Mouse (Mus musculus): ENCODE measurements around the gene Tm7sf2. TPM values are rescaled to one million over a fixed set of nuclear protein-coding genes. Genes with fewer than 3 reads are reported as not detected.
A peak's percentile ranks its signal among the peaks of the same experiment; 100 is the strongest.

The Tm7sf2 gene
- total RNA-seq, 1 experiment from 2014 or later: 18.5 TPM

DNA sequence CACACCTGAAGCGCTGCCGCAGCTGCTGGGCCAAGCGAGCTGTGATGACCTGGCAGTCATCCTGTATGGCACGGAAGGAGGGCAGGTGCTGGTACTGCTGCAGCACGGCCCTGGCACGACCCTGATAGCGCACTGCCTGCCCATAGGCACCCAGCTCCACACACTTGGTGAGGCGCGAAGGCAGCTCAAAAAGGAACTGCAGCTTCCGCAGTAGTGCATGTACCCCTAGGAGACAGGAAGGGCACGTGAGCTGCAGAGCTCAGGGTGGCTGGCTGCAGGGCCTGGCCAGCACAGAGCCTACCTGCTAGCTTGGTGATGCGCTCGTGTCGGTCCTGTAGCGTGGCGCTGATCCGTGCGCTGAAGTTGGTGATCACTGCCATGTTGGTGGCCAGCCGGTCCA lies 3.1 kb upstream of the Tm7sf2 start:
- ATAC-seq (replicated peaks; ENCODE audit: insufficient number of reproducible peaks, low FRiP score, low TSS enrichment, poor library complexity, severe bottlenecking): no peak

DNA sequence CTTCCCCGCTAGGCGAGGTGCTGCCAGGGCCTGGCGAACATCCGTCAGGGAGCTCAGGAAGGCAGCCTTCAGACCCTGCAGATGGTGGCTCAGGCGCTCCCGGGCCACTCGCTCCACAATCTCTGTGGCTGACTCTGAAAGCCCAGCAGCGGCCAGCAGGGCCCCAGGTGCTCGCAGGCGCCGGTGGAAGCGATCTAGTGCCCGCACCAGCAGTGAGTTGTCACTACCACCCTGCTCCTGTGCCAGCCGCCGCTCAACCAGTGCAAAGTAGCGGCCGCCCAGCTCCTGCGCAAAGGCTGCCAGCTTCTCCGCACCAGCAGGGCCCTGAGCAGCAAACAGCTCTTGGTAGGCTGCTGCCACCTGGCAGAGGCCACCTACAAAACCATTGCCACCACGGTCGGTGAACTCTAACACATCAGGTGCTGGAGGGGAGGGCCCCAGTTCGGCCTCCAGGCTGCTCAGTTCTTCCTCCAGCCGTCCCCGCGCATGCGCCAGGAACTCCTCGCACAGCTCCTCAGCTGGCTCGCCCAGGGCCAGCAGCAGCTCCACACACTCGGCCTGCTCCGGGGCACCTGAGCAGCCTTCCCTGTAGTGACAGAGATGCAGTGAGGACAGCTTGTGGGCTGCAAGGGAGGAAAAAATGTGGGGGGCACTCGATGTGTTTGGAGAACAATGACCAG lies 2.5 kb upstream of the Tm7sf2 start:
- no peak for ATAC-seq (replicated peaks; ENCODE audit: insufficient number of reproducible peaks, low FRiP score, low TSS enrichment, poor library complexity, severe bottlenecking)

GRCm38 (mm10) chr19:6069851-6070250 lies 1.7 kb upstream of the Tm7sf2 start:
- no peak for ATAC-seq (replicated peaks; ENCODE audit: insufficient number of reproducible peaks, low FRiP score, low TSS enrichment, poor library complexity, severe bottlenecking)

DNA sequence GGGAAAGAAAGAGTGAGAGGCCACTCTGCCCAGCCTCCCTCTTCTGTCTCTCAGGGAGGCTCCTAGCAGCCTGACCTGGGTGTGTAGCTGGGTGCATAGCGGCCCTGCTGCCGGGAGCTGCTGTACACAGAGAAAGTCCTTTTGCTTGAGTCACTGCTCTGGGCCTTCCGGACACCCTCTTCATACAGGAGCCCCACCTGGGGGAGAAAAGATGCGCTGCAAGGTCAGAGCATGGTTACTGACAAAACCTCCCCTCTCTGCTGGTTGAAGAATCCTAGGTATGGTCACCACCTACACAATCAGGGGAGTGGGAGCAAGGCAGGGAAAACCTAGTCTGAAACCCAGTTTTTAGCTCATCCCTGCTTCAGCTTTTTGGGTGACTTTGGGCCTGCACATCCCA lies 778 bp upstream of the Tm7sf2 start:
- ATAC-seq (replicated peaks; ENCODE audit: insufficient number of reproducible peaks, low FRiP score, low TSS enrichment, poor library complexity, severe bottlenecking): no peak

DNA sequence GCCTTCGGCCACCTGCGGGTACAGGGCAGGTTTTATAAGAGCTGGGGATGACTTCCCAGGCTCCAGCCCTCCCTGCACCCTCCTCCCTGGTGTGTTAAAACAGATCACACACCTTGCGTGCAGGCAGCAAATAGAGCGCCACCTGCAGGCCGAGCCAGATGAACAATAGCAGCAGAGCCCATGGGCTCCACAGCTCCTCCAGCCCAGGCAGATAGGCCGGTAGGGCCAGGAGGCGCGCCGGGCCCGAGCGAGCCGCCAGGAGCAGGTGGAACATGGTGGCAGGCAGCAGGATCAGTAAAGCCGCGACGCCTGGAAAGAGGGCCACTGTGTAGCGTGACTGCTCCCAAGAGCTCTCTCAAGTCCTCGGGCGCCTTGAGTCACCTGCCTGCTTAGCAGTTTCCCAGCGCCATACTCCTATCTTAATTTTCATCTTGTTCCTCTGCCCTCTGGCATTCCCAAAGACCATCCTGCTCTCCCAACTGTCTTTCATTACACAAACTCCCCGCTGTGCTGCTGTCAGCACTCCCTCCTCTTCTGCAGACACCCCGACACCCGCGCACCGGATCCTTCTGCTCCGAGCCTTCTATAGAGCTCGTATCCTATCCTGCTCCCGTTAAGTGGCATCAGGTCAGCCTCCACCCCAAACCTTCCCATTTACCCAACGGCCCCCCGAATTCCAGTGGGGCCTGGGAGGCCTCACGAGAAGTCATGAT lies 1.0 kb downstream of the Tm7sf2 start:
- peak; percentile 60 for ATAC-seq (replicated peaks; ENCODE audit: insufficient number of reproducible peaks, low FRiP score, low TSS enrichment, poor library complexity, severe bottlenecking)

GRCm38 (mm10) chr19:6066571-6066970 lies 1.6 kb downstream of the Tm7sf2 start:
- no peak for ATAC-seq (replicated peaks; ENCODE audit: insufficient number of reproducible peaks, low FRiP score, low TSS enrichment, poor library complexity, severe bottlenecking)

DNA sequence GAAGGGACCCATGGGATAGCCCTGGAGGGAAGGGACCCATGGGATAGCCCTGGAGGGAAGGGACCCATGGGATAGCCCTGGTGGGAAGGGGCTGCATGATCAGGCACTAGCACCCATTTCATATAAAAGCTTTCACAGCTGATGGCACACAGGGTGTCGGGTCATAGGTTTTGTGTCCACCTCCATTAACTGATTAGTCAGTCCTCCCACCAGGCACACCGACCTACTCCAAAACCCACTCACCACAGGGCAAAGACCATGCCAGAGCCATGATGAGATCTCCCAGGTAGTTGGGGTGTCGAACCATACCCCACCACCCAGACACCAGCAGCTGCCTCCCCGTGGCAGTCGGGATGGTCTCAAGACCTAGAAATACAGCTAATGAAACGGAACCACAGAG lies 5.1 kb downstream of the Tm7sf2 start:
- no peak for ATAC-seq (replicated peaks; ENCODE audit: insufficient number of reproducible peaks, low FRiP score, low TSS enrichment, poor library complexity, severe bottlenecking)

DNA sequence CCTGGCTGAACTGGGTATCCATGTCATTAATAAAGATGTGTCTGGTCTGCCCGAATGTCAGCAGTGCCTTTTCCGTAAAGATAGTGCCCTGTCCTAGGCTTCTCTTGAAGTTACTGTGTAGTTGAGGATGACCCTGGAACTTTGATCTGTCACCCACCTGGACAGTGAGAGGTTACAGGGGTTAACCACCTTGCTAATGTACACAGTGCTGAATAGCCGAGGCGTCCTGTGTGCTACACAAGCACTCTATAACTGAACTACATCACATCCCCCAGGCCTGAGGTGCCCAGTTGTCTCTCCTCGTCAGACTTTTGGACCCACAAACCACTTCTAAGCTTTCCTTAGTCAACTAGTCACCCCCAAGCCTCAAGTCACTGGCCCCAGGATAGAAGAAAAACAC lies 5.8 kb downstream of the Tm7sf2 start:
- no peak for ATAC-seq (replicated peaks; ENCODE audit: insufficient number of reproducible peaks, low FRiP score, low TSS enrichment, poor library complexity, severe bottlenecking)

DNA sequence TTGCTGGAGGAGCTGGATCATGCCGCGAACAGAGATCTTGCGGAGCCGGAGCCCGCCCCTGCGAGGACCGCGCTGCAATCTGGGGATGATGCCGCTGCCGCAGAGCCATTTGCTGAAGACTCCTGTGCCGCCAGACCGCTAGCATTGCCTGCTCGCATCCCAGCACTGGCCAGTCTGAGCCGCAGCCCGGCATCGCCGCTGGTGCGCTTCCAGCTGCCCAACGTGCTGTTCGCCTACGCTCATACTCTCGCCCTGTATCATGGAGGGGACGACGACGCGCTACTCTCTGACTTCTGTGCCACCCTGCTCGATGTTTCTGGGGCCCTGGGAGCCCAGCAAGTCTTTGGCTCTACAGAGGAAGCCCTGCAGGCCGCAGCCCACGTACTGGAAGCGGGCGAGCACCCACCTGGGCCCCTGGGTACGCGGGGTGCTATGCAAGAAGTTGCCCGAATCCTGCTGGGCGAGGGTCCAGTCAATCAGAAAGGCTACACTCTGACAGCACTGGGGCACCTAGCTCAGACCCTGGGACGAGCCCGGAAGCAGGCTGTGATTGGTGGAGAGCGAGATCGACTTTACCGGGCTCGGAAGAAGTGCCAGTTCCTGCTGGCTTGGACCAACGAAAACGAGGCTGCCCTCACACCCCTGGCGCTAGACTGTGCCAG lies 6.4 kb downstream of the Tm7sf2 start:
- 0 out of 2 replicates have a peak, but pooled peaks have one; percentile 29 for ATAC-seq (replicated peaks; ENCODE audit: insufficient number of reproducible peaks, low FRiP score, low TSS enrichment, poor library complexity, severe bottlenecking)

DNA sequence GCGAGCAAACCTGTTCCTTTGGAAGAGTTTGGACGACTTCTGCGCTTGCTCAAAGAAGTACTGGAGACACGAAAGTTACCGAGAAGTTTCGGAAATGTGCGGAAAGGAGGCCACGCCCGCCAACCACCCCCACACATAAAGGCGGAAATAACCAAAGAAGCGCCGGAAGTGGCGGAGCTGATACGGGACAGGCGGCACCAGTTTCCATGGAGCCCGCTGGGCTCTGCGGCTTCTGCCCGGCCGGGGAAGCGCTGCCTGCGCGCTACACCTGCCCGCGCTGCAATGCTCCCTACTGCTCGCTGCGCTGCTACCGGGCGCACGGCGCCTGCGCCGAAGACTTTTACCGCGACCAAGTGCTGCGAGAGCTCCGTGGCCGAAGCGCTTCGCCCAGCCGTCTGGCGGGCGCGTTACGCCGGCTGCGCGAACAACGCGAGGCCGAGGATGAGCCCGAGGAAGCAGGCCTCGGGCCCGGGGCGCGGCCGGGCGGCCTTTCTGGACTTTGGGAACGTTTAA lies 7.1 kb downstream of the Tm7sf2 start, which contains the start of gene Znhit2:
Znhit2 (plus strand) TSS at position 172 of the 513 bp plus-strand sequence.
- ATAC-seq (replicated peaks; ENCODE audit: insufficient number of reproducible peaks, low FRiP score, low TSS enrichment, poor library complexity, severe bottlenecking): peak; percentile 78

- ATAC-seq (replicated peaks; ENCODE audit: insufficient number of reproducible peaks, low FRiP score, low TSS enrichment, poor library complexity, severe bottlenecking): no peak
These were observed 9.2 kb downstream of the Tm7sf2 start for GRCm38 (mm10) chr19:6058966-6059365.

- no peak for ATAC-seq (replicated peaks; ENCODE audit: insufficient number of reproducible peaks, low FRiP score, low TSS enrichment, poor library complexity, severe bottlenecking)
These were observed 9.7 kb downstream of the Tm7sf2 start for GRCm38 (mm10) chr19:6058513-6058912.

GRCm38 (mm10) chr19:6057313-6058096 lies 10.7 kb downstream of the Tm7sf2 start, which contains the start of the genes Mrpl49 and Fau:
Gene Mrpl49 (minus strand): TSS chr19:6057785.
Gene Fau (plus strand): TSS chr19:6057844.
- ATAC-seq (replicated peaks; ENCODE audit: insufficient number of reproducible peaks, low FRiP score, low TSS enrichment, poor library complexity, severe bottlenecking): peak; percentile 73

GRCm38 (mm10) chr19:6056696-6057095 lies 11.5 kb downstream of the Tm7sf2 start:
- ATAC-seq (replicated peaks; ENCODE audit: insufficient number of reproducible peaks, low FRiP score, low TSS enrichment, poor library complexity, severe bottlenecking): no peak

DNA sequence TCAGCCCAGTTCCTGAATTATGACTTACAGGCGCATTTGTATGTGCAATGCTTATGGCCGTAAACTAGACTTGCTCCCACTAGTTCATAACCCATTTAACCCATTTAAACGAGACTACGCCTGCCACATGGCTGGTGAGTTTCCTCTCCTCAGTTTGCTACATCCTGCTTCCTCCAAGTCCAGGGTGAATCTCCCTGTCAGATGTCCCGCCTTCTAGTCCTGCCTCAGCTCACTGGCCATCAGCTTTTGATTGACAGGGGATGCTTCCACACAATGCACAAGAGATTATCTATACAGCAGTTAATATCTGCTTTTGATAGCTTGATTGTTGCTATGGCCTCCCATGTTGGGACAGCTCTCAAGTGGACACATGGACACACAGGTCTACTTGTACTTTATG lies 13.9 kb downstream of the Tm7sf2 start:
- ATAC-seq (replicated peaks; ENCODE audit: insufficient number of reproducible peaks, low FRiP score, low TSS enrichment, poor library complexity, severe bottlenecking): no peak

- ATAC-seq (replicated peaks; ENCODE audit: insufficient number of reproducible peaks, low FRiP score, low TSS enrichment, poor library complexity, severe bottlenecking): no peak
These were observed 15.7 kb downstream of the Tm7sf2 start for GRCm38 (mm10) chr19:6052516-6052915.

- no peak for ATAC-seq (replicated peaks; ENCODE audit: insufficient number of reproducible peaks, low FRiP score, low TSS enrichment, poor library complexity, severe bottlenecking)
These were observed 19.3 kb downstream of the Tm7sf2 start for GRCm38 (mm10) chr19:6048681-6049410.

DNA sequence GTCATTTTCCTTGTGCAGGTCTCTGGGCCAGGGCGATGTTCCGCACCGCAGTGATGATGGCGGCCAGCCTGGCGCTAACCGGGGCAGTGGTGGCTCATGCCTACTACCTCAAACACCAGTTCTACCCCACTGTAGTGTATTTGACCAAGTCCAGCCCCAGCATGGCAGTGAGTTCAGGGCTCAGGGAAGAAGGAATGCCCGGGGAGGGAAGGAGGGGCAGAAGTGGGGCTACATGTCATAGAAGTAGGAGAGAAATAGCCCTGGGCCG lies 20.3 kb downstream of the Tm7sf2 start:
- no peak for ATAC-seq (replicated peaks; ENCODE audit: insufficient number of reproducible peaks, low FRiP score, low TSS enrichment, poor library complexity, severe bottlenecking)
